Mouse (Mus musculus): Measurements from ENCODE around the gene Hoxa11. TPM values are rescaled to one million over a fixed set of nuclear protein-coding genes. Genes with fewer than 3 reads are reported as not detected.

Hoxa11 gene
- total RNA-seq, 2 experiments from 2014 or later: not detected

DNA sequence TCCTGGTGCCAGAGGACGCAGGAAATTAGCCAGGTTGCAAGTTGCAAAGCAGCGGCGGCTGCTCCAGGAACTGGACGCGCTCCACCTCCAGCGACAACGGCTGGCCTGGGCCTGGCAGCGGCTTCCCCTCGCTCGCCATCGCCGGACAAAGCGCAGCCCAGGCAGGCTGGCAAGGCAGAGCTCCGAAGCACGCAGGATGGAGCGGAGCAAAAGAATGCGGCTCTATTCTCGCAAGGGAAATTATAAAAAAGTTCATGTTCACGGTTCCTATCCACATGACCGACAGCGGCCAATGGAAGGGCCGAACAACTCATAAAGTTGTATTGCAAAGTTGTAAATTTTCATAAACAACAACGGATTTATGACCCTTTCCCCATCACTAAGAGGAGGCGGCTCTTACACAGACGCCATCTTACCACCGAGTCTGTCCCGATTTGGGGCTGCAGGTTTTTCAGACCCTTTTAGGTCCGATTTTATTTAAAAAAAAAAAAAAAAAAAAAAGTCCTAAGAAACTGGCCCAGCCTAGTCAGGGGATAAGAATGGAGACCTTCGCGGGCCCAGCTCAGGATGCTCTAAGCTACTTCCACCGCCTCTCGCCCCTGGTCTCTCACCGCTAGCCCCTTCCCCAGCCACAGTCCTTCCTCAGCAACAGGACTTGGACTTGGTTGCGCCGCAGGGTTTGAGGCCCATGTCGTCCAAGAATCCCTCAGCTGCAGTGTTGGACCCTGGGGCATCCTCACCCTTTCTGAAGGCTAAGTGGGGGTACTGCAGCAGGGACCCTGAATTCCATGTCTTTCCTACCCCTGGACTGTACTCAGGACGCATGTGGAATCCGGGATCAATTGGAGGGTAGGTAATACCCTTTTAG is 32.3 kb downstream of the Hoxa11 start, which contains the start of the genes Hoxa3 and Gm28308:
Gene Hoxa3, minus strand, starts transcription at position 218 of the 868 bp plus-strand sequence.
Gene Gm28308, minus strand, starts transcription at position 221 of the 868 bp plus-strand sequence.
- DNase-seq (ENCODE audit: low spot score in 2 of 2): no peak
- intact Hi-C loops (cut with DNase I): loop anchor here (5.0 kb wide), 1 partner anchor 1036 kb away; no protein-coding TSS in a partner anchor

DNA sequence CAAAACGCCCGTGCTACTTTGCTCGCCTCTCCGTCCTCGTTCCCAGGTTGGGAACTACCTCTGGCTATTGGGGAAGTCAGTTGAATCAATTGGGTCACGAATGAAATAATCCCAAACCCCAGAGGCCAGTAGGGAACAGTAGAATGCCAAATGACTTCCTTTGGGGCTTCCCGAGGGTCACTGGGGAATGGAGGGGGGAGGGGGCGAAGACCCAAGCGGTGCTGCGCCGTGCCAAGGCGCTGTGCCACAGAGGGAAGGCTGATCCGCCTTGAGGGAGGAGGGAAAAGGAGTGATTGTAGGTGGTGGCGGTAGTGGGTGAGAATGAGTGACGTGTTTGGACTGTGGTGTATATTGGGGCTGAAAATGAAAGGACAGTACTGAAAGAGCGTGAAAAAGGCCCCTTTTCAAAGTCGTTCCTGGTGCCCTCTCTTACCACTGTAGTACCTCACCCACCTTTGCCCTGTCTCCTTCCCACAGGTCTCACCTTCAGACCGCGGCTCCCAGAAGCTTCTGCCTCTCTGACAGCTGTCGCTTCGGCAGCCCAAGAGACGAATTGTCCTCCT is 33.0 kb downstream of the Hoxa11 start:
- intact Hi-C loops (cut with DNase I): loop anchor here (5.0 kb wide), 1 partner anchor 1035 kb away; no protein-coding TSS in a partner anchor
- no peak for DNase-seq (ENCODE audit: low spot score in 2 of 2)

DNA sequence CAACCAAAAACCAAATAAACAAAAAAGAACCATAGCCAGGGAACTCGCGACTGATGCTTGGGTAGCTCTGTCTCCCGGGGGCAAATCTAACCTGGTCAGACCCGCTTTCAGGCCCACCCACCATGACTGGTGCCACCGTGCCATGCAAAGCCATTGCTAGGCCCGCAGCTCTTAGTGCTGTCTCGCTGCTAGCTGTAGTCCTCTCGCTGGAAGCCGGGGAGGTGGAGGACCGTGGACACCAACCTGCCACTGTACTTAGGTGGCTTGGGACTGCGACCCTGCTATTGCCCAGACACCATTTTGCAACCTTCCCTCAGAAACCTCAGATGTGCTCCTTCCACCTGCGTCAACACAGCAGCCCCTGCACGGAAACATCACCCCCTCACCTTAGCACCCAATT is 33.6 kb downstream of the Hoxa11 start:
- DNase-seq (ENCODE audit: low spot score in 2 of 2): no peak
- intact Hi-C loops (cut with DNase I): loop anchor here (5.0 kb wide), 1 partner anchor 1035 kb away; no protein-coding TSS in a partner anchor

DNA sequence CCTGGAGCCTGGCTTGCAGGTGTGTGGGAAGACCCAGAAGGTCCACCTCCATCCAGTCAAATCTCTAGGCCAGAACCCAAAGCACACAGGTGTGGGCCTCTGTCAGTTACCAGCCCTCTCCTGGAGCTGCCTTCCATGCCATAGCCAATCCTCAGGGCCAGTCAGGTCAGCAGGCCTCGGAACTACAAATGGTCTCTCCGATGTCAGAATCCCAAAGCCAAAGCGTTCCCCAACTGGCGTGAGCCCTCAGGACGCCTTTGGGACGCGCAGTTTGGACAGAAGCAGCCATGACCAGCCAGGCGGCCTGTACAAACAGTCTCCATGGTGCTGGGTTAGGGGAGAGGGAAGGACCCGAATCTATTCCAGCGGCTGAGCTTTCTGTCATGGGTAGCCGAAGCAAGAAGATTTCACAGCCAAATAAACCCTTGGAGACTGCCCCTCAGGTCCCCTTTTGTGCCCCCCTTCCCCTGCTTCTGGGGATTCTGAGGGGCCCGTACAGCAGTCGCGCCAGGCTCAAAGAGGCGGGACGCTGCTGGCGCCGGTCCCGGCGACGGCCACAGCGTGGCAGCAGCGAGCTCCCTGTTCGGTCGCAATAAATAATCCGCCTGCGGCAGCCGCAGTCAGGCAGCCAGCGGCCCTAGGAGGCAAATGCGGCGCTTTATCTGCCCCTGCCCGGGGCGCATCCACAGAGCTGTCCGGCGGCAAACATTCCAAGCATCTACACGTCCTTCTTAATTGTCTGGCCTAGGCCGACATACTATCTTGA is 34.3 kb downstream of the Hoxa11 start:
- DNase-seq (ENCODE audit: low spot score in 2 of 2): peak; percentile 36 to 56
- intact Hi-C loops (cut with DNase I): loop anchor here (5.0 kb wide), 1 partner anchor 1034 kb away; no protein-coding TSS in a partner anchor

DNA sequence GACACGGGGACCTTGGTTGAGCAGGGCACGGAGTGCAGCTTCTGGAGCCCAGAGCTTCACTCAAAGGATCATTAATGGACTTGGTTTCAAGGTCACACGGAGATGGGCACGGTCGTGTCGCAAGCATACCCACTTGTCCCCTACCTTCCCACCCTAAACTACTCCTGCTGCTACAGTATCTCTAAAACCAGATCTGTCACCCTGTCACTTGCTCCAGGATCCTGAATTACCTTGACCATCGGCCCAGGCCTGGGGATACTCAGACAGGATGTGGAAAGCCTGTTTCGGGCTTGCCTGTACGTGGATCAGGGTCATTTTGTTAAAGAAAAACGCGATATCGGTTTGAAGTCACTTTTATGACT is 35.9 kb downstream of the Hoxa11 start:
- no peak for DNase-seq (ENCODE audit: low spot score in 2 of 2)
- intact Hi-C loops (cut with DNase I): loop anchor here (5.0 kb wide), 1 partner anchor 1032 kb away; no protein-coding TSS in a partner anchor

DNA sequence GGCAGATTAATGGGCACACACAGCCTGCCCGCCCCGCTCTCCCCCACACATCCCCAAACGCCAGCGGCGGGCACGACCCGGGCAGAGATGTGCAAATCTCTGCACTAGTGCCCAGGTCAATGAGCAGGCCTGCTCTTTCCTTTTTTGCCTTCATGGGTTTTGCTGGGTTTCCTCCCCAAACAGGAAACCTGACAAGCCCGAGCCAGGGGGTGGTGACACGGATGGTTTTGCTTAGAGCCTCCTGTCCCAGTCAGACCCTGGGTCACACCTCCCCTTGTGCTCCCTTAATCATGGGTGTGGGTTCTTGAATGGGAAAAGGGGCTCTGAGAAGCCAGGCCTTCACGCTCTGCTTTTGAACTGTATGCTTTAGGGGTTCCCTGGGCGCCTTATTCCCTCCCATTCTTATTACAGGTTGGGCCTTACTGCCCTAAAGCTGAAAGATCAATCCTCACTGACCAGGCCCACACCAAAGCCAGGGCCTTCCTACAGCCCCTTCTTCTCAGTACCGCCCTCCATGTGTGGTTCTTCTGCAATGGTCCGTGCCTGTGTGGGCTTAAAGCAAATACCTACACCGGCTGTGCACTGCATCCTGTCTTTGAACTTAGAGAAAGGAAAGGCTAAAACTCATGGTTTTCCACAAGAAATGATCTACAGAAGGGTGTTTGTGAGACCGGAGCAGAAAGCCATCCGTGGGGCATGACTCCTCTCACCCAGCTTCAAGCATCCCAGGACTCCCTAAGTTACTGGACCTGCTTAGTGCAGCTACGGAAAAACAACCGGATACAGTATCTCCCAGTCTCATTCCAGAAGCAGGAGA is 36.5 kb downstream of the Hoxa11 start:
- intact Hi-C loops (cut with DNase I): no loop called here
- DNase-seq (ENCODE audit: low spot score in 2 of 2): no peak

DNA sequence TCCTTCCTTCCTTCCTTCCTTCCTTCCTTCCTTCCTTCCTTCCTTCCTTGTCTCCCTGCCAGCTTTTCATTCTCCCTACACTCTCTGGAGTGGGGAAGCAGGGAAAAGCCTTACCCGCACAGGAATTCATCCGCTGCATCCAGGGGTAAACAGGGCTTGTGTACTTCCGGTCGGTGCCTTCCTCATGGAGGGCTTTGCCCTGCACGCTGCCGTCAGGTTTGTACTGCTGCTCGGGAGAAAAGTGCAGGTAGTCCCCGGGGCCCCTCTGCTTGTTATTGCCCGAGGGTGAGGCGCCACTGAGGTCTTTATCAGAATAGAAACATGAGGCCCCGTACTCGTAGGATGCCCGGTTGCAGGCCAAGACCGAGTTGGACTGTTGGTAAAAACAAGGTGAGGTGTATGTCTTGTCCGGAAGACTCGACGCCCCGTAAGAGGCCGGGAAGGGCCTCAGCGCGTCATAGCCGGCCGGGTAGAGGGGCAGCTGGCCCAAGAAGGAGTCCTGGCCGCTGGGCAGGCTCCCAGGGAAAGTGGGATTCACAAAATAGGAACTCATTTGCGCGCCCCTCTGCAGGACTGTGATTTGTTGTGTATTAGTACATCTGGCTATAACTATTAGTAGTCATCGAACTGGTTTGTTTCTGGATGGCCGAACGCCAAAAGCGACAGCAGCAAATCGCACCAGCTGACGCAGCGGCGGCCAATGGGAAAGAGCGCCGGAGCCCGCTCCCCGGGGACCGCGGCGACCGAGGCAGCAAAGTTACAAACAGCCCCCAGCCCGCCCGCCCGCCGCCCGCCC is 37.3 kb downstream of the Hoxa11 start, which contains the start of gene Hoxa6:
Gene Hoxa6, minus strand, starts transcription at position 651 of the 796 bp plus-strand sequence.
- no peak for DNase-seq (ENCODE audit: low spot score in 2 of 2)
- intact Hi-C loops (cut with DNase I): no loop called here

DNA sequence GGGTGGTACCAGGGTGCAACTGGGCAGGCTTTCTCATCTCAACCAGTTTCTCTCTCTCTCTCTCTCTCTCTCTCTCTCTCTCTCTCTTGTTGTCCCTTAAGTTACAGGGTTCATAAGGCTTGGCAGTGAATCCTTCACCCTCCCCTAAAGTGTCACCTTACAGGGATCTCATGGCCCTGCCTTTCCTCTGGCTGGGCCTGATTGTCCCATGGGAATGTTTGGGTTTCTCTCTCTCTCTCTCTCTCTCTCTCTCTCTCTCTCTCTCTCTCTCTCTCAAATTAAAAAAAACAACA is 38.0 kb downstream of the Hoxa11 start:
- DNase-seq (ENCODE audit: low spot score in 2 of 2): no peak
- intact Hi-C loops (cut with DNase I): no loop called here

DNA sequence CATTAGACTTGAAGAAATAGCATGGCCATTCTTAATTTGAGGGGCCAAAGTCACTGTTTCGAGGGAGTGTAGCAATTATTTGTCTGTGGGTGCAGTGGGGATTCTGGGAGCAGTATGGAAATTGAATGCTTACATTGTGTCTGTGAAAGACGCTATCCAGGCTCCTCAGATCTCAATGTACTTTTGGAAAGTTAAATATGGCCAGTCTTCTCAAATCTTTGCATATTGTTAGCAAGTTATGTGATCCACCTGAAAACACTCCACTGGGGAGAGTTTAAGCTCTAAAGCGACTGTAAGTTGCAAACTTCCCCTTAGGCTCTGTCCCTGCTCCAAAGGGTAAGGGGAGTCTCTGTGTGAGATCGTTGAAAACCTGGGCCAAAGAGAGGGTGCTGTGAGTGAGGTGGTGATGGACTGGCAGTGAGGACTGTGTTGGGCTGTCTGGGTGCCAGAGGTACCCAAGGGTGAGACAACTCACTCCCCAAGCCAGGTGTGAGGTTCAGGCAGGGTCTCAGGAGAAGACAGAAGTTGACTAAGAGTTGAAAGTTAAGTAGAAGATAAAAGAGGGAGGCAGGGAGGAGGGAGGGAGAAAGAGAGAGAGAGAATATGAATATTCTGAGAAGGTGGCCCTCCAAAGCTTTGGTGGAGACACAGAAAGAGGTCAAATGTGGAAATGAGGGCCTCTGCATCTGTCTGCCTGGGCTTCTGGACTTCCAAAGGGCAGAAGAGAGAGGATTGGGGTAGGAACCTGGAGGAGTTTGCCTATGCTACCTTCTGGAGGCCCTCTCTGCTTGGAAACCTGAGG is 38.5 kb downstream of the Hoxa11 start:
- intact Hi-C loops (cut with DNase I): no loop called here
- DNase-seq (ENCODE audit: low spot score in 2 of 2): no peak

DNA sequence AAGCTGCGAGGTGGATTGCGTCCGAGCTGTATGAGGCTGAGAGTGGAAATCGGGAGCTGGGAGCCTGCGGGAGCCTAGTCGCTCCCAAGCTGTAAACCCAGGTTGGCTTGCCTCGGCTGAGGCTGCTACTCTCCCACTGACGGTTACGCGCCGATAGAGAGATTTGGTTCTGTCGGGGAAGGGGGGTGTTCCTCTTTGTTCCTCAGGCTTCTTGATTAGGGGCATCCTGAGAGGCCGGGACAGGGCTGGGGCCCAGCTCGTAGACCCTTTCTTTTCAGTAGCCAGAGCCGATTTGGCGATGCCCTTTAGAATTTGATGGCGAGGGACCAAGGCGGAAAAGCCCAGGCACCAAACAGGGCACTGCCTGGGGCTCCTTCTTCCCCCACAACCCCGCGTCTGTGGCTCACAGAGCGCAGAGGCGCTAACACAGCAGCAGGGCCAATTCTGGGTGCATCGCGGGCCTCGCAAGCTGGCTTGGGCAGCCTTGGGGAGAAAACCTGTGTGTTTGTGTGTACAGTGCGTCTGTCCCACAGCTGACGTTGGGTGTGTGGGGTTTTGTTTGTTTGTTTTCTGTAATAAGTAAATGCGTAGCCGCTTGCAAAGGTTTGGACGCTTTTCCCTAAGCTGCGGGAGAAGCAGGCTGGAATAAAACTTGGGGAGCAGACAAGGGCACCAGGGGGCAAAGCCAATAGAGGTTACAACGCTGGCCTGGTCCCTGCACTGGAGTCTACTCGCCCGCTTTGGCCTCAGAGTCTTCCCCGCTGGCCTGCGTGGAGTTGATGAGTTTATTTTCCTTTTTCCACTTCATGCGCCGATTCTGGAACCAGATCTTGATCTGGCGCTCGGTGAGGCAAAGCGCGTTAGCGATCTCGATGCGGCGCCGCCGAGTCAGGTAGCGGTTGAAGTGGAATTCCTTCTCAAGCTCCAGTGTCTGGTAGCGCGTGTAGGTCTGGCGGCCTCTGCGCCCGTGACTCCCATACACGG is 39.7 kb downstream of the Hoxa11 start:
- intact Hi-C loops (cut with DNase I): no loop called here
- DNase-seq (ENCODE audit: low spot score in 2 of 2): no peak

DNA sequence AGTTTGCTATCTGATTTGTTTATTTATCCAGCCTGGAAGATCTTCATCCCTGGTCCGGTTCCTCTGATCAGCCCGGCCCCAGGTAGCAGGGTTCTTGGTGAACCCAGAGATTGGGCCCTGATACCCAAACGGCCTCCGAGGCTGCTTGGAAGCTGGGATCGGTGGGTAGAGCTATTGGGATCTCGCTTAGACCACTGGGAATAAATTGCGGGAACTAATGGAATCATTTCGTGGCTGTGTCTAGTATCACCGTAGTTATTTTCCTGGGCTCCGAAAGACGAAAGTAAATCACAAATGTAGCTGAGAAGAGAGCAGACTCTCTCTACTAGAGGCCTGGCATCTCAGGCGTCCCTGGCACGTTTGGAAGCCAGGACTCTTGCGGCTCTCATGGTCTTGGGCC is 40.4 kb downstream of the Hoxa11 start:
- no peak for DNase-seq (ENCODE audit: low spot score in 2 of 2)
- intact Hi-C loops (cut with DNase I): no loop called here

DNA sequence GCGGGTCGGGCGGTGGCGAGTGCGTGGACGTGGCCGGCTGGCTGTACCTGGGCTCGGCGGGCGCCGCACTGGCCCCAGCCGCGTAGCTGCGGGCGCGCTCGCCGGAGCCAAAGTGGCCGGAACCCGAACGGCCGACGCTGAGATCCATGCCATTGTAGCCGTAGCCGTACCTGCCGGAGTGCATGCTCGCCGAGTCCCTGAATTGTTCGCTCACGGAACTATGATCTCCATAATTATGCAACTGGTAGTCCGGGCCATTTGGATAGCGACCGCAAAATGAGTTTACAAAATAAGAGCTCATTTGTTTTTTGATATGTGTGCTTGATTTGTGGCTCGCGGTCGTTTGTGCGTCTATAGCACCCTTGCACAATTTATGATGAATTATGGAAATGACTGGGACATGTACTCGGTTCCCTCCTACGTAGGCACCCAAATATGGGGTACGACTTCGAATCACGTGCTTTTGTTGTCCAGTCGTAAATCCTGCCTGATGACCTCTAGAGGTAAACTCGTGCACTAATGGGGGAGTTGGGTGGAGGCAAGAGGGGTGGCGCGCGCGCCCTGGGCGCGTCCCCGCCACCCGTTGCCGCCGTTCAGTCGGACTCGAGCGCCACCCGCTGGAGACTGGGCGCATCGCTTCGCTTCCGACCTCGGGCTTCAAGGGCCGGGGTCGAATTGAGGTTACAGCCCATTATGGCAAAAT is 41.4 kb downstream of the Hoxa11 start, which contains the start of gene Hoxa5:
Gene Hoxa5, minus strand, starts transcription at position 538 of the 703 bp plus-strand sequence.
- intact Hi-C loops (cut with DNase I): loop anchor here (5.0 kb wide), 1 partner anchor 332 kb away; no protein-coding TSS in a partner anchor
- DNase-seq (ENCODE audit: low spot score in 2 of 2): no peak

DNA sequence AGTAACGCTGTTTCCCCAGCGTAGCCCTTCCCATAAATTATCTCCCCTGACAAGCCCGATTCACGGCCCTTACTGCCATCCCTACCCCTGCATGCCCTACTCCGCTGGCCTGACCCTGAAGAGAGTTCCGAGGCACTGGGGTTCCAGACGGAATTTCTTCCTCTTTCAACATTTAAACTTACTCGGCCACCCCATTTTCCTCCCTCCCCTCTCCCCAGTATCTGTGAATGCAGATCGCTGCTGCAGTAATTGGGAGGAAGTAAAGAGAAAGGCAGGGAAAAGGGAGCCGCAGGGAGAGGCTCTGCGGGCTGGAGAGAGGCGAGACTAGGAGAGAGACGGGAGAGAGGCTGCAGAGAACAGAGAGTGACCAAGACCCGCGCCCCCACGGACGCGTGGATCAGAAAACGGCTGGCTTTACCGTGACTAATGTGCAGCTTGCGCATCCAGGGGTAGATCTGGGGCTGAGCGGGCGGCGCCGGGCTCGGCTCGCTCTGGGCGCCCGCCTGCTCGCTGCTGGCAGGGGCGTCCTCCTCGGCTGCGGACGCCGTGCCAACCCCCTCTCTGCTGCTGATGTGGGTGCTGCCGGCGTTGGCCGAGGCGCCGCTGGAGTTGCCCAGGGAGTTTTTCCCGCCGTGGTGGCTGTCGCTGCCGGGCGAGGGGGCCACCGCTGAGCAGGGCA is 42.1 kb downstream of the Hoxa11 start:
- no peak for DNase-seq (ENCODE audit: low spot score in 2 of 2)
- intact Hi-C loops (cut with DNase I): loop anchor here (5.0 kb wide), 1 partner anchor 331 kb away; no protein-coding TSS in a partner anchor

DNA sequence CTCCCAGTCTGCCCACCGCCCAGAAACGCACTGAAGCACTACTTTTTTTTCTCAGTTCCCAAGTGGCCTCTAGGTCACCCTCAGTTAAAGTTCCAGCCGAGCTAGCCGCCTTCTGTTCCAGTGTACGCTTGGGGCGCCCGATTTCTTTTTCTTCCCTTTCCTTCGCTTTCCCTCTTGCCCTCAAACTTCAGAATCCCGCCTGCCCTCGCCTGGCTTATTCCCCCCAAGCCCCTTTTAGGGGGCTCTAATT is 42.6 kb downstream of the Hoxa11 start:
- intact Hi-C loops (cut with DNase I): loop anchor here (5.0 kb wide), 1 partner anchor 331 kb away; no protein-coding TSS in a partner anchor
- DNase-seq (ENCODE audit: low spot score in 2 of 2): no peak

DNA sequence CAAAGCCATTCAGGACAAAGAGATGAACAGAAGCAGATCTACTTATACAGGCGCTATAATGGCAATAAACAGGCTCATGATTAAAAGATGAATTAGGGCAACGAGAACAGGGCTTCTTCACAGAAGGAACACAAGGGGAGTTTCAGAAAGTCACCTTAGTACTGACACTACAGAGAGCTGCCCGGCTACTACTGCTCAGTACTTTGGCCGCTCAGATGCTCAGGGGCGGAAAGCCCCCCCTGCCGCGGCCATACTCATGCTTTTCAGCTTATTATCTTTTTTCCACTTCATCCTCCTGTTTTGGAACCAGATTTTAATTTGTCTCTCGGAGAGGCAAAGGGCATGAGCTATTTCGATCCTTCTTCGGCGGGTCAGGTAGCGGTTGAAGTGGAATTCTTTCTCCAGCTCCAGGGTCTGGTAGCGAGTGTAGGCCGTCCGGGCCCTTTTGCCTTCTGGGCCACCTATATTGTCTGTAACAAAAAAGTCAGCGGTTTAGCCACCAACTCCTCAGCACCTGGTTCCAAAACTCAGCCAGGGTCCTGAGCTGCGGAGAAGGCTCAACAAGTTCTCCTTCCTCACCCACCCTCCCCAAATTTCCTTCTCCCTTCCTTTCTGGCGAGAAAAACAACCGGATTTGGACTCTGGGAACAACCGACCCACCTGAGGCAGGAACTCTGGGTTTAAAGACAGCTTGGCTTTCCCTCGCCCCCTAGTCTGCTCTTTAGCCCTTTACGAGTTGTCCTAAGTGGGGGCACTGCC is 43.1 kb downstream of the Hoxa11 start:
- intact Hi-C loops (cut with DNase I): loop anchor here (5.0 kb wide), 1 partner anchor 330 kb away; no protein-coding TSS in a partner anchor

More for the DNA sequence above, 43.1 kb downstream of the Hoxa11 start:
- DNase-seq (ENCODE audit: low spot score in 2 of 2): no peak

All from left cerebral cortex, postnatal 14 days (tissue).